In genomic region chr16:77328049-77328448, GRCm38 (mm10) we compare ENCODE assay signal across 16 mouse cellular contexts.
DNase-seq lines count a peak whose midpoint lies in the region; ATAC-seq and TF ChIP-seq lines count a peak whose summit lies in the region.
"Had no signal": no experiment of that assay in that cellular context is flagged by ENCODE, and none has a peak within 500 bp of the region (broad histone marks: within the 10 kb centered on the region; RNA-seq: fewer than 3 reads in every experiment).

No protein-coding gene starts in this region.

- no peaks in the 10 kb centered on the region for H3K79me2 ChIP-seq in heart, adult 2 months (replicated peaks; ENCODE audit: control insufficient read depth, insufficient read depth, low read length)

- no peak for TF ChIP-seq CTCF in heart, adult 2 months (IDR thresholded peaks at IDR 0.05)

- no peaks in the 10 kb centered on the region; the same call in 1 of the 2 replicates for H3K36me3 ChIP-seq in heart, adult 2 months (ENCODE audit: control insufficient read depth, insufficient read depth, low read length)
- no peaks in the 10 kb centered on the region for H3K36me3 ChIP-seq in hindbrain, embryonic 12.5 days
- H3K36me3 ChIP-seq: liver, embryonic 13.5 days had no signal

- no peak overlapping the region; the same call in 1 of the 2 replicates for H3K4me3 ChIP-seq in heart, adult 2 months
- H3K4me3 ChIP-seq in hindbrain, embryonic 12.5 days = no peak overlapping the region
- H3K4me3 ChIP-seq: liver, embryonic 13.5 days had no signal

- TF ChIP-seq EP300 in heart, adult 2 months (IDR thresholded peaks at IDR 0.05; ENCODE audit: insufficient read depth, low read depth, low read length) = no peak

- peak overlapping the region; percentile 23; the same call in 1 of the 2 replicates for H3K27ac ChIP-seq in heart, adult 2 months
- H3K27ac ChIP-seq in hindbrain, embryonic 12.5 days = no peak overlapping the region; the same call in 1 of the 2 replicates
- H3K27ac ChIP-seq: liver, embryonic 13.5 days had no signal

- no peak for DNase-seq in heart, adult 2 months
- DNase-seq in heart, postnatal 10 days = no peak
- DNase-seq in retina, embryonic 14.5 days (ENCODE audit: low spot score) = peak; percentile 16
- DNase-seq in retina, postnatal 1 day = no peak
- DNase-seq in adipocyte (ENCODE audit: low spot score) = no peak
- DNase-seq in thymus, postnatal 25 days = no peak
- DNase-seq: B cell, adult 2 months; cerebellum, adult 18-20 months; heart, adult 18-20 months; kidney, adult 9 months; kidney, postnatal 4 days; layer of hippocampus, postnatal 36 days; liver, embryonic 13.5 days; right cerebral cortex, postnatal 14 days had no signal

- intact Hi-C loops in heart, adult 2 months (cut with DNase I) = loop anchor here (2.0 to 5.0 kb wide), 2 partner anchors 117 to 269 kb away; no protein-coding TSS in a partner anchor
- intact Hi-C loops in heart, postnatal 10 days (cut with DNase I) = loop anchor here (2.0 to 5.0 kb wide), 3 partner anchors 76 to 829 kb away; no protein-coding TSS in a partner anchor

- no peaks in the 10 kb centered on the region for H3K9me3 ChIP-seq in hindbrain, embryonic 12.5 days (replicated peaks)
- H3K9me3 ChIP-seq: liver, embryonic 13.5 days had no signal

- H3K27me3 ChIP-seq in heart, adult 2 months (ENCODE audit: control insufficient read depth, insufficient read depth, low read length) = no peaks in the 10 kb centered on the region
- H3K27me3 ChIP-seq in hindbrain, embryonic 12.5 days = no peaks in the 10 kb centered on the region
- H3K27me3 ChIP-seq: liver, embryonic 13.5 days had no signal

- no peaks in the 10 kb centered on the region; the same call in 1 of the 2 replicates for H3K4me1 ChIP-seq in heart, adult 2 months (ENCODE audit: control insufficient read depth, insufficient read depth, low read length)
- H3K4me1 ChIP-seq in hindbrain, embryonic 12.5 days = peaks cover 18% of the 10 kb centered on the region
- H3K4me1 ChIP-seq: liver, embryonic 13.5 days had no signal

- H3K4me2 ChIP-seq in hindbrain, embryonic 12.5 days (replicated peaks) = peak overlapping the region; percentile 55; the same call in 1 of the 2 replicates

- no peak for ATAC-seq in hindbrain, embryonic 12.5 days (ENCODE audit: low FRiP score)
- no peak for ATAC-seq in megakaryocyte progenitor cell, adult 5-6 weeks (replicated peaks; ENCODE audit: poor library complexity)

- WGBS in heart, adult 2 months = 78% methylated on average over 5 of the region's 5 CpGs
- WGBS in hindbrain, embryonic 12.5 days = 48% methylated on average over 5 of the region's 5 CpGs

- no peak overlapping the region for H3K9ac ChIP-seq in heart, adult 2 months (ENCODE audit: low read depth, low read length)
- H3K9ac ChIP-seq in hindbrain, embryonic 12.5 days = no peak overlapping the region
- H3K9ac ChIP-seq: liver, embryonic 13.5 days had no signal

- TF ChIP-seq POLR2A in heart, adult 2 months (IDR thresholded peaks at IDR 0.05; ENCODE audit: insufficient read depth, low read depth, low read length) = no peak
